Mouse (Mus musculus) adrenal gland, postnatal 10 days (tissue): ENCODE data around the gene Tex38. TPM values are rescaled to one million over a fixed set of nuclear protein-coding genes. Genes with fewer than 3 reads are reported as not detected.
A peak's percentile ranks its signal among the peaks of the same experiment; 100 is the strongest.

Experiments used
- DNase-seq: peaks from one replicate; pipeline ENCODE4 v3.0.0; 2021; ENCODE audit warnings: mixed read lengths
- total RNA-seq, 2 experiments: library from RNA; stranded (reverse); gene quantifications; 2 replicates each; pipeline ENCODE4 v1.2.3; 2021

Gene Tex38
- total RNA-seq, 2 experiments from 2014 or later = 1.0 to 1.3 TPM

GRCm38 (mm10) chr4:115767647-115768467, 13.0 kb downstream of the Tex38 start:
- DNase-seq = no peak

- DNase-seq = no peak
Measured at GRCm38 (mm10) chr4:115764581-115764980, 16.2 kb downstream of the Tex38 start.

GRCm38 (mm10) chr4:115761206-115761605, 19.6 kb downstream of the Tex38 start:
- DNase-seq = peak; percentile 79

- no peak for DNase-seq
Measured at GRCm38 (mm10) chr4:115754851-115755250, 26.0 kb downstream of the Tex38 start.

GRCm38 (mm10) chr4:115754101-115754500, 26.7 kb downstream of the Tex38 start:
- DNase-seq = no peak

- DNase-seq = no peak
Measured at GRCm38 (mm10) chr4:115749336-115749735, 31.5 kb downstream of the Tex38 start.

GRCm38 (mm10) chr4:115748181-115748580, 32.6 kb downstream of the Tex38 start:
- DNase-seq = no peak

GRCm38 (mm10) chr4:115743096-115743495, 37.7 kb downstream of the Tex38 start:
- no peak for DNase-seq

DNA sequence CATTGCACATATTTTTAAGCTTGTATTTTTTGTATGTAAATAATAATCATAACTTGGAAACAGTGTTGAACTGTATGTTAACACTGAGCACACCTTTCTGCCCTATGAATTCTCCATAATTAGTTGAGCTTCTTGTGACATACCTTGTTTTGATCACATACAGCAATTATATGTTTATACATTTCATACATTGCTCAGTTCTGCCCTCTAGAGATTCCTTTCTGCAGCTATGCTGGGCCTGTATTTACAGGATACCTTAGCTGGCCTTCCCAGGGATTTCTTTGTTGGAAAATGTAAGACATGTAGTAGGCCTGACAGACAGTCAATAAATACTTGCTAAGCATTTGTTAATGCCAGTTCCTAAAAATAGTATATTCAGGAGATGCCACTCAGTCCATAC, 38.2 kb downstream of the Tex38 start:
- no peak for DNase-seq

DNA sequence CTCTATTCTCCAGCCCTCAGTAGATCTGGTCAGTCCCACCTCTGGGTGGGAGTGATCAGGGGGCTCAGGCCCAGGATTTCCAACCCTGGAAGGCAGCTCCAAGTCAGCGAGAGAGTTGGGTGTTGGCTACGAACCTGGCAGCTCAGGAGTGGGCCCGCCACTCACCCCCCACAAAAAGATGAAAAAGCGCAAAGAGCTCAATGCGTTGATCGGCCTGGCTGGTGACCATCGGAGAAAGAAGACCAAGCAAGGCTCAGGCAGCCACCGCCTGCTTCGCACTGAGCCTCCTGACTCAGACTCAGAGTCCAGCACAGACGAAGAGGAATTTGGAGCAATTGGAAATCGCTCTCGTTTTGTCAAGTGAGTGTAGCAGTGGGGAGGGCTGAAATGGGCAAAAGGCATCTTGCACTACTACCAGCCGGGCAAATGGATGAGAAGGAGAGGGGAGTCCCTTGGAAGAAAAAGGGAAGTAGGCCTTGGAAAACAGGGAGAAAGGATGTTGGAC, 42.3 kb downstream of the Tex38 start:
- peak; percentile 36 for DNase-seq

- peak; percentile 99 for DNase-seq
Measured at GRCm38 (mm10) chr4:115737551-115738041, 43.2 kb downstream of the Tex38 start, which contains the start of gene Efcab14. Efcab14 (plus strand) TSS chr4:115737744.

DNA sequence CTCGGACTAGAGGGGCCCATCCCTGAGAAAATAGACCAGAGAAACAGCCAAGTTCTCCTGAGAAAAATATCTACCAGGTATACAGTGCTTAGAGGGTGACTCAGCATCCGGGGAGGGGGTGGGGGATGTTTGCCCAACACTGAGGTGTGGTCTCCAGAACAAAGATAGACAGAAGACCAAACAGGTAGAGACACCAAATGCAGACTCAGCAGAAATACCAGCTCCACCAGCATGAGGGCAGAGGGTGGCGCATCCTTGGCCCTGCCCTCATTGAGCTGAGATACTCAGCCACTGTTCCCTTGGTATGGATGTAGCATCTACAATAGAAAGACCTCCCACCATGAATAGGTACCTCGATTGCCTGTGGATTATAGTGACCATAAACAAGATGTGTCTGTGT, 46.0 kb downstream of the Tex38 start:
- DNase-seq = no peak

DNA sequence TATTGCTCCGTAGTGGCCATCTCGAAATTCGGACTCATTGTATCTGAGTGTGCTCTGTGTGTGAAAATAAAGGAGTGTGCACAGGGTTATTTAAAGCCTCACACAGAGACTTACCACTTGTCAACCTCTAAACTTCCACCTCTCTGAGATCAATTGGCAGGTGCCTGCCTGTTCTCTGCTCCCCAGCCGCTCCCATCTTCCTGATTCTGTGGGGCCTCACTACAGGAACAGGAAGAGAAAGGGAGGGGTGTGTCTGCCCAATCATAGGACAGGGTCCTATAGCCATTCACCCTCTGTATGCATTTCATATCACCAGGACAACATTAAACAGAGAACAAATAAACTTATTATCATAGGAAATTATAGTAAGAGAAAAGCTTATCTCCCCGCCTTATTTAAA, 47.1 kb downstream of the Tex38 start:
- DNase-seq = no peak

- no peak for DNase-seq
Measured at GRCm38 (mm10) chr4:115732223-115732818, 48.5 kb downstream of the Tex38 start.

GRCm38 (mm10) chr4:115731588-115732222, 49.1 kb downstream of the Tex38 start:
- peak; percentile 84 for DNase-seq

Other genes with a start within 250 kb of the Tex38 start
- gene Cyp4a31, start 217.4 kb downstream of the Tex38 start, total RNA-seq = 10 to 100 TPM in 1 of 2 experiments, 1 to 10 TPM in 1; 8.0 to 23.2 TPM
- 10 to 100 TPM in 1 of 2 experiments, 1 to 10 TPM in 1; 4.4 to 17.8 TPM for gene Cyp4a32, start 180.0 kb downstream of the Tex38 start, total RNA-seq
- 10 to 100 TPM; 19.1 to 26.5 TPM for gene Cyp4b1, start 133.3 kb downstream of the Tex38 start, total RNA-seq
- gene Efcab14, start 43.3 kb downstream of the Tex38 start, total RNA-seq = 10 to 100 TPM; 47.0 to 51.9 TPM
- gene Atpaf1, start 3.8 kb upstream of the Tex38 start, total RNA-seq = 10 to 100 TPM; 42.8 to 52.2 TPM
- gene Mob3c, start 47.1 kb upstream of the Tex38 start, total RNA-seq = 10 to 100 TPM; 13.8 to 15.1 TPM
- 10 to 100 TPM; 30.4 to 43.9 TPM for gene Mknk1, start 58.2 kb upstream of the Tex38 start, total RNA-seq
- not detected for gene Kncn, start 103.4 kb upstream of the Tex38 start, total RNA-seq
- gene 6430628N08Rik, start 109.6 kb upstream of the Tex38 start, total RNA-seq = not detected
- not detected for gene Dmbx1, start 158.9 kb upstream of the Tex38 start, total RNA-seq
- 10 to 100 TPM in 1 of 2 experiments, 1 to 10 TPM in 1; 9.8 to 13.8 TPM for gene Faah, start 236.9 kb upstream of the Tex38 start, total RNA-seq